Mouse (Mus musculus): ENCODE measurements around the gene Abcc9. TPM values are rescaled to one million over a fixed set of nuclear protein-coding genes. Genes with fewer than 3 reads are reported as not detected.

The Abcc9 gene
- polyA plus RNA-seq, 1 experiment from 2014 or later, result 7.8 TPM

GRCm38 (mm10) chr6:142711106-142711505 lies 9.0 kb upstream of the Abcc9 start:
- WGBS, result 46% methylated on average over 4 of the region's 4 CpGs
- Histone ChIP-seq H3K9me3 (ENCODE audit: control insufficient read depth, low read length) (no peaks in the 10 kb centered on the region), H3K36me3 (ENCODE audit: control insufficient read depth, insufficient read depth, low read length) (no peaks in the 10 kb centered on the region), H3K4me1 (ENCODE audit: control insufficient read depth, insufficient read depth, low read length) (no peaks in the 10 kb centered on the region), H3K27ac (ENCODE audit: low read length) (no peak overlapping the region; the same call in 1 of the 2 replicates), H3K27me3 (replicated peaks; ENCODE audit: control insufficient read depth, insufficient read depth, low read length) (no peaks in the 10 kb centered on the region), H3K9ac (ENCODE audit: low read depth, low read length) (no peak overlapping the region), H3K4me2 (ENCODE audit: low read depth, low read length) (no peak overlapping the region), H3K4me3 (ENCODE audit: low read length) (no peak overlapping the region)
- no peak for ATAC-seq

DNA sequence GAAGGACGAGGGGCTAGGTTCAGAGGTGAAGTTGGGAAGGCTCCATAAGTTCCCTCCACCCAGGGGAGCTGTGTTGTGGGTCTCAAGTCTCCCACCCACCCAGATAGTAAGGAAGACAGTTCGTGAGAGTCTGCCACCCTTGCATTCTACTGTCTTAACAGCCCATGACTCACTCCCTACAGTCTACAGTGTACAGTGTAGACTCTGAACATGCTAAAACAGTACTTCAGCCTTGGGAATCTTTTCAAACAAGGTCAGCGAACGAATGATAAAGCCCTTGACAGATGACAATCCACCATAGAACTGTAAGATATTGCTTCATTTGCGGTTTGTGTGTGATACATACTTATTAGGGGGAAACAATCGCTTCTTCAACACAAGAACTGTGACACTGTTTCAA lies 8.6 kb upstream of the Abcc9 start:
- 71% methylated on average over 6 of the region's 6 CpGs for whole genome bisulfite sequencing
- H3K27me3 ChIP-seq (replicated peaks; ENCODE audit: control insufficient read depth, insufficient read depth, low read length), result no peaks in the 10 kb centered on the region

DNA sequence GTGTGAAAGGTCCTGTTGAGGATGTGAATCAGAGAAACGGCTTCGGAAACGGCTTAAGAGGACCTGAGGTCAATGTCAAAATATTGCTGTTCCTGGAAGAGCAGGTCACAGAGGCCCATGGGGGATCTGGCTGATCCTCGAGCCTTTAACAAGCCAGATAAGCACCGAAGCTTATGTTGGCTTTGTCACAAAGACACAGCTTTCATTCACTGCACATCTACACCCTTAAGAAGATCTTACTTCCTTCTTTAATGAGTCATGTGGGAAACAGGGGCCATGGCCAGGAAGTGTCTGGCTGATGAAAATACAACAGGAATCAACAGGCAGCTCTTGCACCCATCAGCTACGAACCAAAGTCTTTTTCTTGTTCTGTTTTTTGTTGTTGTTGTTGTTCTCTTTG lies 6.3 kb upstream of the Abcc9 start:
- Histone ChIP-seq H3K9ac (ENCODE audit: low read depth, low read length) (no peak overlapping the region), H3K9me3 (ENCODE audit: control insufficient read depth, low read length) (no peaks in the 10 kb centered on the region), H3K4me1 (ENCODE audit: control insufficient read depth, insufficient read depth, low read length) (peaks cover 3% of the 10 kb centered on the region; the same call in 1 of the 2 replicates), H3K4me3 (ENCODE audit: low read length) (no peak overlapping the region), H3K27ac (ENCODE audit: low read length) (no peak overlapping the region), H3K36me3 (ENCODE audit: control insufficient read depth, insufficient read depth, low read length) (no peaks in the 10 kb centered on the region), H3K4me2 (ENCODE audit: low read depth, low read length) (no peak overlapping the region), H3K27me3 (replicated peaks; ENCODE audit: control insufficient read depth, insufficient read depth, low read length) (no peaks in the 10 kb centered on the region)
- 73% methylated on average over 6 of the region's 6 CpGs for WGBS
- ATAC-seq, result no peak

More for the DNA sequence above, 8.6 kb upstream of the Abcc9 start:
- Histone ChIP-seq H3K9ac (ENCODE audit: low read depth, low read length) (no peak overlapping the region), H3K27ac (ENCODE audit: low read length) (peak overlapping the region; percentile 29), H3K4me1 (ENCODE audit: control insufficient read depth, insufficient read depth, low read length) (no peaks in the 10 kb centered on the region), H3K36me3 (ENCODE audit: control insufficient read depth, insufficient read depth, low read length) (no peaks in the 10 kb centered on the region), H3K4me2 (ENCODE audit: low read depth, low read length) (no peak overlapping the region), H3K4me3 (ENCODE audit: low read length) (no peak overlapping the region), H3K9me3 (ENCODE audit: control insufficient read depth, low read length) (no peaks in the 10 kb centered on the region)
- ATAC-seq, result no peak; the same call in 1 of the 2 replicates

DNA sequence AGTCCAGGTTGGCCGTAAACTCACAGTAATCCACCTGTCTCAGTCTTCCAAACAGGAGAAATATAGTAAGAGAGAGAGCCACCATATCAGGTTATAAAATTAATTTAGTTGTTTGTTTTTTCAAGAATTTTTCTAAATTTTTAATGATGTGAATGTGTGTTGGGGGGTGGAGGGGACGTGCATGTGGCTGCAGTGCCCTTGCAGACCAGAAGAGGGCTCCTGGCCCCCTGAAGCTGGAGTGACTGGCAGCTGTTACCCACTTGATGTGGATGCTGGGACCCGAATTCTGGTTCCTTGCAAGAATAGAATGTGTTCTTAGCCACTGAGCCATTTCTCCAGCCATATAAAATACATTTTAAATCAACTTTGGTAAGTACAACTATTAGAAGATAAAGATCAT lies 4.6 kb upstream of the Abcc9 start:
- no peak for ATAC-seq
- Histone ChIP-seq H3K9me3 (ENCODE audit: control insufficient read depth, low read length) (no peaks in the 10 kb centered on the region), H3K4me1 (ENCODE audit: control insufficient read depth, insufficient read depth, low read length) (peaks cover 8% of the 10 kb centered on the region), H3K4me2 (ENCODE audit: low read depth, low read length) (no peak overlapping the region), H3K4me3 (ENCODE audit: low read length) (no peak overlapping the region), H3K36me3 (ENCODE audit: control insufficient read depth, insufficient read depth, low read length) (no peaks in the 10 kb centered on the region), H3K9ac (ENCODE audit: low read depth, low read length) (no peak overlapping the region), H3K27ac (ENCODE audit: low read length) (no peak overlapping the region), H3K27me3 (replicated peaks; ENCODE audit: control insufficient read depth, insufficient read depth, low read length) (no peaks in the 10 kb centered on the region)
- WGBS, result 79% methylated on average over 3 of the region's 3 CpGs

DNA sequence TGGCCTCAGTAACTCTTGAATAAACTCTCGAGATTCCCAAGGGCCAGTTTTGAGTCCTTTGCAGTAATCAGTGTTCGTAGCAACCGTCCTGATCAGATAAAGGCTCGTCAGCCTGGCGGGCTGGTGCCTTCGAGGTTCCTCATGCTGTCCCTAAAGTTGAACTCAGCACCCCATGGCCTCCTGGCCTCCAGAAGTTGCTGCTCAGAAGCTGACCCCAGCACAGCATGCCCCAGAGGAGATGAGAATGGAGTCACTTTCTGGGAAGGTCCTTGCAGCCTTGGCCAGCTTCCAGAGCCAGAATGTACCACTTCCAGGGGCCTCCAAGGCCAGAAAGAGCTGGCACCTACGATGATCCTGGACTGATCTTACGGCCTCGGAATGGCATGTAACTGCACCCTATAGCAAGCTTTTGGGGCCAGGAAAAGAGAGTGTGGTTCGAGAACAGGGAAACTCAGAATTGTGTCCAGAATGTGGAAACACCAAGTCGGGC lies 1.4 kb upstream of the Abcc9 start:
- 62% methylated on average over 11 of the region's 11 CpGs for WGBS
- Histone ChIP-seq H3K9me3 (ENCODE audit: control insufficient read depth, low read length) (no peaks in the 10 kb centered on the region), H3K9ac (ENCODE audit: low read depth, low read length) (no peak overlapping the region), H3K27ac (ENCODE audit: low read length) (no peak overlapping the region), H3K4me3 (ENCODE audit: low read length) (no peak overlapping the region), H3K27me3 (replicated peaks; ENCODE audit: control insufficient read depth, insufficient read depth, low read length) (no peaks in the 10 kb centered on the region), H3K4me1 (ENCODE audit: control insufficient read depth, insufficient read depth, low read length) (peaks cover 12% of the 10 kb centered on the region), H3K4me2 (ENCODE audit: low read depth, low read length) (no peak overlapping the region), H3K36me3 (ENCODE audit: control insufficient read depth, insufficient read depth, low read length) (no peaks in the 10 kb centered on the region)
- ATAC-seq, result no peak

GRCm38 (mm10) chr6:142701161-142701560 lies 954 bp downstream of the Abcc9 start:
- peak overlapping the region; percentile 67 for H3K4me2 ChIP-seq (ENCODE audit: low read depth, low read length)
- no peaks in the 10 kb centered on the region for H3K36me3 ChIP-seq (ENCODE audit: control insufficient read depth, insufficient read depth, low read length)
- peak; percentile 48; the same call in 1 of the 2 replicates for ATAC-seq
- no peaks in the 10 kb centered on the region for H3K9me3 ChIP-seq (ENCODE audit: control insufficient read depth, low read length)
- H3K27ac ChIP-seq (ENCODE audit: low read length), result peak overlapping the region; percentile 69
- H3K4me1 ChIP-seq (ENCODE audit: control insufficient read depth, insufficient read depth, low read length), result peaks cover 12% of the 10 kb centered on the region
- no peaks in the 10 kb centered on the region for H3K27me3 ChIP-seq (replicated peaks; ENCODE audit: control insufficient read depth, insufficient read depth, low read length)
- H3K4me3 ChIP-seq (ENCODE audit: low read length), result peak overlapping the region; percentile 50
- 52% methylated on average over 13 of the region's 13 CpGs for WGBS
- H3K9ac ChIP-seq (ENCODE audit: low read depth, low read length), result peak overlapping the region; percentile 66

GRCm38 (mm10) chr6:142700753-142701152 lies 1.4 kb downstream of the Abcc9 start:
- H3K4me2 ChIP-seq (ENCODE audit: low read depth, low read length), result peak overlapping the region; percentile 67
- peak overlapping the region; percentile 66 for H3K9ac ChIP-seq (ENCODE audit: low read depth, low read length)
- peak; percentile 58; the same call in 1 of the 2 replicates for ATAC-seq
- H3K27ac ChIP-seq (ENCODE audit: low read length), result peak overlapping the region; percentile 69
- H3K4me1 ChIP-seq (ENCODE audit: control insufficient read depth, insufficient read depth, low read length), result peaks cover 12% of the 10 kb centered on the region
- H3K36me3 ChIP-seq (ENCODE audit: control insufficient read depth, insufficient read depth, low read length), result no peaks in the 10 kb centered on the region
- 50% methylated on average over 8 of the region's 8 CpGs for WGBS
- H3K9me3 ChIP-seq (ENCODE audit: control insufficient read depth, low read length), result no peaks in the 10 kb centered on the region
- no peaks in the 10 kb centered on the region for H3K27me3 ChIP-seq (replicated peaks; ENCODE audit: control insufficient read depth, insufficient read depth, low read length)
- H3K4me3 ChIP-seq (ENCODE audit: low read length), result peak overlapping the region; percentile 50

GRCm38 (mm10) chr6:142692085-142692484 lies 10.0 kb downstream of the Abcc9 start:
- no peak for ATAC-seq
- no peaks in the 10 kb centered on the region for H3K36me3 ChIP-seq (ENCODE audit: control insufficient read depth, insufficient read depth, low read length)

GRCm38 (mm10) chr6:142689673-142690072 lies 12.4 kb downstream of the Abcc9 start:
- no peak for ATAC-seq
- WGBS, result 73% methylated on average over 11 of the region's 11 CpGs
- H3K36me3 ChIP-seq (ENCODE audit: control insufficient read depth, insufficient read depth, low read length), result no peaks in the 10 kb centered on the region
- H3K4me3 ChIP-seq (ENCODE audit: low read length), result no peak overlapping the region
- no peaks in the 10 kb centered on the region for H3K4me1 ChIP-seq (ENCODE audit: control insufficient read depth, insufficient read depth, low read length)
- no peak overlapping the region for H3K9ac ChIP-seq (ENCODE audit: low read depth, low read length)
- H3K27ac ChIP-seq (ENCODE audit: low read length), result no peak overlapping the region
- H3K4me2 ChIP-seq (ENCODE audit: low read depth, low read length), result no peak overlapping the region
- H3K9me3 ChIP-seq (ENCODE audit: control insufficient read depth, low read length), result no peaks in the 10 kb centered on the region
- no peaks in the 10 kb centered on the region for H3K27me3 ChIP-seq (replicated peaks; ENCODE audit: control insufficient read depth, insufficient read depth, low read length)

More at GRCm38 (mm10) chr6:142692085-142692484, 10.0 kb downstream of the Abcc9 start:
- H3K9ac ChIP-seq (ENCODE audit: low read depth, low read length), result no peak overlapping the region
- no peak overlapping the region for H3K27ac ChIP-seq (ENCODE audit: low read length)
- no peak overlapping the region for H3K4me2 ChIP-seq (ENCODE audit: low read depth, low read length)
- H3K4me3 ChIP-seq (ENCODE audit: low read length), result no peak overlapping the region
- 83% methylated on average over 5 of the region's 5 CpGs for WGBS
- H3K9me3 ChIP-seq (ENCODE audit: control insufficient read depth, low read length), result no peaks in the 10 kb centered on the region
- H3K27me3 ChIP-seq (replicated peaks; ENCODE audit: control insufficient read depth, insufficient read depth, low read length), result no peaks in the 10 kb centered on the region
- no peaks in the 10 kb centered on the region for H3K4me1 ChIP-seq (ENCODE audit: control insufficient read depth, insufficient read depth, low read length)

Measured in intestine, embryonic 16.5 days (tissue).